Mouse (Mus musculus) liver (tissue): ENCODE results near the gene Srpx2.

Source experiments
- DNase-seq: peaks from one replicate; pipeline ENCODE4 v3.0.0-alpha.2; 2020; ENCODE audit warnings: mixed read lengths

Gene Srpx2

GRCm38 (mm10) chrX:133908261-133908660 is at the start of gene Srpx2:
Gene Srpx2 (plus strand): TSS chrX:133908426.
- no peak for DNase-seq

GRCm38 (mm10) chrX:133869743-133870142 is 38.5 kb upstream of the Srpx2 start:
- no peak for DNase-seq

DNA sequence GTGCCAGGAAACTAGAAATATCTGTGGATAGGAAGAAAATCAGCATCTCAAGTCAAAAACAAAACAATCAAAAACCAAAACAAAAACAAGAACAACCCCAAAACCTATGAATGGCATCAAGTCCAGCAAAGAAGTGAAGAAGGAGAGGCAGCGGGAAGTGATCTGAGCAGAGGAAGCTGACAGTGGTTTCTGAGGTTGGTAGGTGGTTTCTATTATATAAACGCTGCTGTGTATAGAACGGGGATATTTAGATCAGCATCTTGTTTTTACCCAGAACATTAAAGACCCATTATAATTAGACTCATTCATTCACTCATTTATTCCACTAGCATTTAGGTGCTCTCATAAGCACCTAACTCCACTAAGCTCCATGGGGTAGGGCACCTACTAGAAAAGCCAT is 20.9 kb upstream of the Srpx2 start:
- DNase-seq = no peak

DNA sequence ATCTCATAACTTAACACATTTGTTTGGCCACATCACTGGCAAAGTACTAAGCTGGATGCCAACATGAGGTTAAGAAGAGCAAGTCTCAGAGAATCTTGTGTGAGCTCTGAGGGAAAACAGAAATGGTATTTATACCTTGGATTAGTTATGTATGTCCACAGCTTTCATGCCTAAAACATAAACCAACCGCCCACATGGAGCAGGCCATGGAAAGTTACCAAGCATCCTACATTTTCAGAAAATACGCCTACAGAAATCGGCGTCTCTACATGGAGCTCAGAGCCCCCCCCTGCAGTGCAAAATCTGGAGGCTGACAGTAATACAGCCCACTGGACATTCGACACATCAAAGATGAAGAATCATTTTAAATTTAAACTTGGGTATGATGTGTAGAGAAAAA is 20.1 kb upstream of the Srpx2 start:
- DNase-seq = no peak

DNA sequence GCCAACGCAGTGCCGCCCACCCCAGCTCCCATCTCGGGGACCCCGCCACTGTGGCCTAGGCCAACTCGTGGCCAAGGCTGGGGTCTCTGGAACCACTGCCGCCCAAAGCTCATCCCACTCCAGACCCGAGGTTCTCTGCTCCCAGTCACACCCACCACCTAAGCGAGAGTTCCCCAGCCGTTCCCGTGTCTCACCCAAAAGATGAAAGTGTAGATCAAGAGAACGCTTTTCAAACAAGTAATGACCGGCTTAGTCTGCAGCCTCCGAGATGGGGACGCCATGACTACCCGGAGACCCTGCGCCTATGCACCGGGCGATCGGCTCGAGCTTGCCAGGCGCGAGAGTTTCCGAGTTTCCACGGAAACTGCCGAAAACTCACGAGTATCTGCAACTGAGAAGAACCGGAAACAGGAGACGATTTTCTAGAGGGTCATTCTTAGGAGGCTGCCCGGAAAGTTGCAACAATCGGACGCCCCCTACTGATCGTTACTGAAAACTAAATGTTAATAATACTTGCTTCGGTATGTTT is 10.1 kb upstream of the Srpx2 start, which contains the start of gene Tspan6:
Tspan6 (minus strand) TSS at position 416 of the 529 bp plus-strand sequence.
- DNase-seq = peak; percentile 70

GRCm38 (mm10) chrX:133911397-133912103 is 3.3 kb downstream of the Srpx2 start:
- no peak for DNase-seq

DNA sequence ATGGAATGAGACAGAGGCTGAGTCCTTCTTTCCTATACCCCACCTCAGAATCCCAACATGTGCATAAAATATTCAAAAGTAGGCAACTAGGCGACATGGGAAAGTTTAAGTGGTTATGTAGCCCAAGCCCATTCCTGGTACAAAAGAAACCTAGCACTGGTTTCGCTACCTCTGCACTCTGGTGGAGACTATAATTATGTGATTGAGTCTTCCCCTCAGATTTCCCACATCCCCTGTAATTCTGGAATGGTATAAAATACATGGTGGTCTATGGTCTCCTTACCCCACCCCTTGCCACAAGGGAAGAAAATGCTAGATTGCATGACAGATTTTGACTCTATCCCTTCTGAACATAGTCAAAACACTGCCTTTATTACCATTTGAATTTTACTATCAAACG is 4.8 kb downstream of the Srpx2 start:
- DNase-seq = no peak

- no peak for DNase-seq
Observed at GRCm38 (mm10) chrX:133914219-133914618, 6.0 kb downstream of the Srpx2 start.

DNA sequence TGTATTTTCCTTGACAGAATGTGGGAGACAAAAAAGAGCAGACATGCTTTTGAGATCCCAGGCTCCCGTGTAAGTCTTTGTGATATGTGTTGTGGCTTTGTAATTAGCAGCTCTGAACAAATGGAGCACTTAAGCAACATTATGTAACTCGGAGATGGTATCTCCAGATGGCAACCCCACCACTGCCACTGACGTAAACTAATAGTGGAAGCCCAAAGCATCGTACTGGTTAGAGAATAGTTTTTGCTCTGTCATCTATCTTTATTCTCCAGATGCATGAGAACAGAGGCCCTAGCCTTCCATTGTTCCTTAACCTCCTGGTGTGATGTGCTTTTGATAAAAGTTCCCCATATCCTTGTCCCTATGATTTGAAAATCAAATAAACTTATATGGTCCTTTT is 13.0 kb downstream of the Srpx2 start:
- DNase-seq = no peak

DNA sequence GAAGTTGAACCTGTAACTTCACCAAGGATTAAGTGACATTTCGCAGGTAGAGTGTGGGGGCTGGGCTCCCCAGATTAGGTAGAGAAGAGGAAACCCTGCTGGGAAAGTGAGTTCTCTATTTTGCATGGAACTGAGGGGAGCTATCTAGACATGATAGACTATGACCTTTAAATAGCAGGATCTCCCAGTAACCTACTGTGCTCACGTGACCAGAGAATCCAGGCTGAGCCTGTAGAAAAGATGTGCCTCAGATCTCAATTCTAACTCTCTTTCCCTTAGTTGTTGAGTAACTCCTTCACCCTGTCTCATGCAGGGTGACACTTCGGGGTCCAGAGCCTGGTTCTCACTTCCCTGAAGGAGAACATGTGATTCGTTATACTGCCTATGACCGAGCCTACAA is 18.5 kb downstream of the Srpx2 start:
- no peak for DNase-seq

GRCm38 (mm10) chrX:133931302-133932013 is 23.2 kb downstream of the Srpx2 start:
- peak; percentile 11 for DNase-seq

- DNase-seq = no peak
Observed at GRCm38 (mm10) chrX:133936605-133937225, 28.5 kb downstream of the Srpx2 start.

- no peak for DNase-seq
Observed at GRCm38 (mm10) chrX:133939561-133939960, 31.3 kb downstream of the Srpx2 start.

GRCm38 (mm10) chrX:133947427-133947826 is 39.2 kb downstream of the Srpx2 start:
- DNase-seq = peak; percentile 15

DNA sequence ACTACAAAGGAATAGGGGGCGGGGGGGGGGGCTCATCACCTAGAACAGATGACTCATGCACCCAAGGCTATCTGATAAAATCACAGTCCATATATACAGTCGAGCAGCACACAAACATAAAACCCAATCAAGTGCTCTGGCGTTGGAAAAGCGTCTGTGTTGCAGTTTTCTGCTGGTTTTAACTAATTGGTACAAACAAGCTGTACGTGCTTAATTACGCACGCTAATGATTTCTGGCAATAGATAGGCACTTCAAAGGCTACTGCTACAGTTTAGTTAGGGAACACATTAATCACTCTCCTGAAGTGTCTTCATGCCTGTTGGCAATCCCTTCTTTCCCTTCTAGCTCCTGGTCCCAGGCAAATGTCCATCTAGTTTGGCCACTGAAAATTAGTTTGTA is 46.4 kb downstream of the Srpx2 start:
- no peak for DNase-seq

DNA sequence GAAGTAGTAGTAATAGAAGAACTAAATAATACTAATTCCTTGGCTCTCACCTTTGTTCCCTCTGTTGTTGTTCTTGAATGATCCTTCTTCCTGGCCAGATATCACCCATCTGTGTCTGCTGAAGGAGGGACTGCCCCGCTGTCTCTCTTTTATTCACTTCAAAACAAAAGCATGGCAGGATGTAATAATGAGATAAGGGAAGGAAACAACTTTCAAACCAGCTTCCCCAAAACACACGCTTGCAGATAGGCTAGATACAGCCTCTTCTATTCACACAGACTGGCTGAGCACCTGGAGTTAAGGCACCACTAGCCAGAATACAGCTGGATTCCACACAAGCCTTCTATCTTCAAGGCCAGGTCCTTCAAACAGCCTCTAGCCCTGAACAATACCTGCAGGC is 52.4 kb downstream of the Srpx2 start:
- DNase-seq = no peak

DNA sequence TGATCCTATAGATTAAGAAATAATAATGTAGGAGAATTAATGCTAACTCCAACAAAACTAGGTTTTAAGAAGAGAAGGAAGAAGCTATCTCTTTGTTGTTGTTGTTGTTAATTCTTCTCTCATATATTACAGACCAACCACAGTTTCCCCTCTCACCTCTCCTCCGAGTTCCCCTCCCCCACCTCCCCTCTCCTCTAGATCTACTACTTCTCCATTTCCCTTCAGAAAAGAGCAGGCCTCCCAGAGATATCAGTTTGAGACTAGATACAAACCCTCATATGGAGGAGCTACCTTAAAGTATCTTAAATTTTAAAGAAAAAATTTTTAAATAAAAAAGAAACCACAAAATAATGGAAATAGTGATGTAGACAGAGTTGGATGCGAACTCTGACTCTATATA is 56.4 kb downstream of the Srpx2 start:
- DNase-seq = no peak

DNA sequence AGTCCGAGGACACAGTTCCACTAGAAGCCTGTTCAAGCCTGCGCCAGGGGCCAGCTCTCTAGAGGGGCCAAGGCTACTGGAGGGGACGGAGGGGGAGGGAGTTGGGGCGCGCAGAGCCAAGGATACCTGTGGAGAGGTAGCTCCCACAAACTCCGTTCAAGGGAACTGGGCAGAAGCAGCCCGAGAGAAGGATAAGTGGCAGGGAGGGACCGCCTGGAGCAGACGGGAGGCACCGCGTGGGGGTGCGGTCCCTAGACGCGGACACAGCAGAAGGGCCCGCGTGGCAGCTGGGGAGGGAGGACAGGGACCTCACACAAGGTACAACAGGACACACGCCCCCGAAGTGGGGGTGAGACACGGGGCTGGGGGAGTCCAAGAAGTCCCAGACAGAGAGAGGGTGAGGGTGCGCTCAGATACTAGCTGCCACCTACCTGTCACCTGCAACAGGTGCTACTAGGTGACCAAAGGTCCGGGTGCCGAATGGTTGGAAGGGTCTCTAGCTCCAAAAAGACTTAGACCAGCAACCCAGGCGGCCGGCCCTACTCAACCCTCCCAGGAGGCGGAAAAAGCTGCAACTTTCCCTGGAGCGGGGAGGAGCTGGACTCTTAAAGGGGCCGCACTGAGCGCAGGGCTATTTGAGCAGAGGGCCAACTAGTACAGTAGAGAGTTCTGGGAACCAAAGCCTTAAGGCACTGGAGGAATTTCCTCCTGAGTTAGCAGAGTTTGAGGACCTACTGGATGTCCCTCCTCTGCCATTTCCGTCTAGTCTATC is 73.2 kb downstream of the Srpx2 start, which contains the start of gene Sytl4:
Sytl4 (minus strand) TSS at position 582 of the 772 bp plus-strand sequence.
- DNase-seq = peak; percentile 17
